Mouse (Mus musculus) small intestine, adult 2 months (tissue): ENCODE measurements around the gene Arpc1a.

Experiments used
- CTCF ChIP-seq: fragments of 200-500 bp; IDR thresholded peaks from 2 replicates; pipeline ENCODE4 v1.5.1; 2012; ENCODE audit warnings: low read depth, mild to moderate bottlenecking, control low read depth, inconsistent platforms, low read length, moderate library complexity, mixed read lengths; ENCODE audit not compliant: insufficient replicate concordance, insufficient read length; ENCODE audit errors: extremely low read depth
- POLR2A ChIP-seq: fragments of 200-500 bp; IDR thresholded peaks from 2 replicates; pipeline ENCODE4 v1.6.1; 2012; ENCODE audit warnings: low read depth, mild to moderate bottlenecking, control low read depth, inconsistent platforms, low read length, moderate library complexity

DNA sequence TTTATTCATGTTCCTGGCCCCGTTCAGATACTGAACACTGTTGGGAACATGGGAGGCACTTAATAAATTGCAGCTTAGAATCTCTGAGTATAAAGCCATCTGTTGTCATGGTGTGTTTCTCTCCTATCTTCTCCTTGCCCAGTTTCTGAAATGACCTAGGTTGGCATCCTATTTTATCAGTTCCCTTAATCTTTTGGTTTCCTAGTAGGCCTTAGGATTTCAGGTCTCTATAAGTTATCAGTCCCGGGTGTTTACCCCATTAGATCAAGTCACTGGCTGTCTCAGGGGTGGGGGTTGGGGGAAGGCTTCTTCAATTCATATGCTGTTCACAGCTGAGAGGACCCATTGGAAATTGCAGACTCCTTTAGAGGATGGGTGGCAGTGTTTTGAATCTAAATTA, 1.2 kb downstream of the Arpc1a start:
- no peak for TF ChIP-seq CTCF
- no peak for TF ChIP-seq POLR2A
